Mouse (Mus musculus): ENCODE data around the gene Syn3. TPM values are rescaled to one million over a fixed set of nuclear protein-coding genes. Genes with fewer than 3 reads are reported as not detected.

The Syn3 gene
- polyA plus RNA-seq, 1 experiment: 2.6 TPM

- H3K36me3 ChIP-seq (ENCODE audit: control insufficient read depth, insufficient read depth, low read length, poor library complexity, severe bottlenecking): no peaks in the 10 kb centered on the region
- no peak overlapping the region for H3K4me3 ChIP-seq (ENCODE audit: low read depth, low read length)
- no peaks in the 10 kb centered on the region for H3K4me1 ChIP-seq (ENCODE audit: control insufficient read depth, insufficient read depth, low read length)
- no peak for TF ChIP-seq CTCF (IDR thresholded peaks at IDR 0.05; ENCODE audit: low read depth, low read length)
- TF ChIP-seq EP300 (IDR thresholded peaks at IDR 0.05; ENCODE audit: insufficient read depth, low read depth, low read length): no peak
- TF ChIP-seq POLR2A (IDR thresholded peaks at IDR 0.05; ENCODE audit: insufficient read depth, low read length): no peak
- no peak overlapping the region for H3K27ac ChIP-seq (ENCODE audit: insufficient read depth, low read length)
- no peaks in the 10 kb centered on the region for H3K9me3 ChIP-seq (replicated peaks; ENCODE audit: control insufficient read depth, insufficient read depth, low read length, poor library complexity, severe bottlenecking)
- no peaks in the 10 kb centered on the region for H3K27me3 ChIP-seq (ENCODE audit: control insufficient read depth, insufficient read depth, low read length, poor library complexity, severe bottlenecking)
- no peak overlapping the region for H3K9ac ChIP-seq (ENCODE audit: low read depth, poor library complexity, severe bottlenecking)
These were observed 81.9 kb downstream of the Syn3 start for GRCm38 (mm10) chr10:86416806-86417205.

- TF ChIP-seq CTCF (IDR thresholded peaks at IDR 0.05; ENCODE audit: low read depth, low read length): no peak
- no peak for TF ChIP-seq POLR2A (IDR thresholded peaks at IDR 0.05; ENCODE audit: insufficient read depth, low read length)
- no peak for TF ChIP-seq EP300 (IDR thresholded peaks at IDR 0.05; ENCODE audit: insufficient read depth, low read depth, low read length)
- no peaks in the 10 kb centered on the region; the same call in 1 of the 2 replicates for H3K27me3 ChIP-seq (ENCODE audit: control insufficient read depth, insufficient read depth, low read length, poor library complexity, severe bottlenecking)
- no peak overlapping the region for H3K9ac ChIP-seq (ENCODE audit: low read depth, poor library complexity, severe bottlenecking)
- no peaks in the 10 kb centered on the region for H3K4me1 ChIP-seq (ENCODE audit: control insufficient read depth, insufficient read depth, low read length)
- no peaks in the 10 kb centered on the region for H3K36me3 ChIP-seq (ENCODE audit: control insufficient read depth, insufficient read depth, low read length, poor library complexity, severe bottlenecking)
- no peaks in the 10 kb centered on the region for H3K9me3 ChIP-seq (replicated peaks; ENCODE audit: control insufficient read depth, insufficient read depth, low read length, poor library complexity, severe bottlenecking)
- H3K27ac ChIP-seq (ENCODE audit: insufficient read depth, low read length): no peak overlapping the region
- H3K4me3 ChIP-seq (ENCODE audit: low read depth, low read length): no peak overlapping the region
These were observed 87.8 kb downstream of the Syn3 start for GRCm38 (mm10) chr10:86410868-86411267.

DNA sequence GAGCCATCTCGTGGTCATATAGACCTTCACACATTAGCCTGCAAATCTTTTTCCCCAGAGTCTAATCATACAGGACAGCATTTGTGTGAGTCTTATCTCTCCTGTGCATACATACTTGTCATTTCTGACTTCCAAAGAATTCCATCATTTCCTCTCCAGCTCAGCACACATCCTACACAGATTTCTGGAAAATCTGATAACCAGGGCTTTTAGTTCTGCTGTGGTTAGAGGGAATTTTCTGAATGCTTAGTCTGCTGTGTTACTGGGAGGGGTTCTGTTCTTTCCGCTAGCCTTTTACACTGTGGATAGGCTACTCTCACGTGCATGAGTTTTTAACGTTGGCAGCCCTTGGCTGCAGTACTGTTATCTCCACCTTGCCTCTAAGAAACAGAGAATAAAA, 91.7 kb downstream of the Syn3 start:
- H3K27me3 ChIP-seq (ENCODE audit: control insufficient read depth, insufficient read depth, low read length, poor library complexity, severe bottlenecking): no peaks in the 10 kb centered on the region; the same call in 1 of the 2 replicates
- H3K27ac ChIP-seq (ENCODE audit: insufficient read depth, low read length): no peak overlapping the region
- TF ChIP-seq EP300 (IDR thresholded peaks at IDR 0.05; ENCODE audit: insufficient read depth, low read depth, low read length) (no peak), POLR2A (IDR thresholded peaks at IDR 0.05; ENCODE audit: insufficient read depth, low read length) (no peak), CTCF (IDR thresholded peaks at IDR 0.05; ENCODE audit: low read depth, low read length) (no peak)

GRCm38 (mm10) chr10:86398347-86398720, 100.4 kb downstream of the Syn3 start:
- TF ChIP-seq EP300 (IDR thresholded peaks at IDR 0.05; ENCODE audit: insufficient read depth, low read depth, low read length) (no peak), POLR2A (IDR thresholded peaks at IDR 0.05; ENCODE audit: insufficient read depth, low read length) (no peak), CTCF (IDR thresholded peaks at IDR 0.05; ENCODE audit: low read depth, low read length) (no peak)
- no peak overlapping the region for H3K27ac ChIP-seq (ENCODE audit: insufficient read depth, low read length)
- H3K27me3 ChIP-seq (ENCODE audit: control insufficient read depth, insufficient read depth, low read length, poor library complexity, severe bottlenecking): no peaks in the 10 kb centered on the region
- no peaks in the 10 kb centered on the region for H3K4me1 ChIP-seq (ENCODE audit: control insufficient read depth, insufficient read depth, low read length)
- no peaks in the 10 kb centered on the region for H3K9me3 ChIP-seq (replicated peaks; ENCODE audit: control insufficient read depth, insufficient read depth, low read length, poor library complexity, severe bottlenecking)
- H3K9ac ChIP-seq (ENCODE audit: low read depth, poor library complexity, severe bottlenecking): no peak overlapping the region
- H3K36me3 ChIP-seq (ENCODE audit: control insufficient read depth, insufficient read depth, low read length, poor library complexity, severe bottlenecking): no peaks in the 10 kb centered on the region
- no peak overlapping the region for H3K4me3 ChIP-seq (ENCODE audit: low read depth, low read length)

More for the DNA sequence above, 91.7 kb downstream of the Syn3 start:
- H3K9ac ChIP-seq (ENCODE audit: low read depth, poor library complexity, severe bottlenecking): no peak overlapping the region
- no peak overlapping the region for H3K4me3 ChIP-seq (ENCODE audit: low read depth, low read length)
- no peaks in the 10 kb centered on the region for H3K9me3 ChIP-seq (replicated peaks; ENCODE audit: control insufficient read depth, insufficient read depth, low read length, poor library complexity, severe bottlenecking)
- no peaks in the 10 kb centered on the region for H3K36me3 ChIP-seq (ENCODE audit: control insufficient read depth, insufficient read depth, low read length, poor library complexity, severe bottlenecking)
- no peaks in the 10 kb centered on the region for H3K4me1 ChIP-seq (ENCODE audit: control insufficient read depth, insufficient read depth, low read length)

DNA sequence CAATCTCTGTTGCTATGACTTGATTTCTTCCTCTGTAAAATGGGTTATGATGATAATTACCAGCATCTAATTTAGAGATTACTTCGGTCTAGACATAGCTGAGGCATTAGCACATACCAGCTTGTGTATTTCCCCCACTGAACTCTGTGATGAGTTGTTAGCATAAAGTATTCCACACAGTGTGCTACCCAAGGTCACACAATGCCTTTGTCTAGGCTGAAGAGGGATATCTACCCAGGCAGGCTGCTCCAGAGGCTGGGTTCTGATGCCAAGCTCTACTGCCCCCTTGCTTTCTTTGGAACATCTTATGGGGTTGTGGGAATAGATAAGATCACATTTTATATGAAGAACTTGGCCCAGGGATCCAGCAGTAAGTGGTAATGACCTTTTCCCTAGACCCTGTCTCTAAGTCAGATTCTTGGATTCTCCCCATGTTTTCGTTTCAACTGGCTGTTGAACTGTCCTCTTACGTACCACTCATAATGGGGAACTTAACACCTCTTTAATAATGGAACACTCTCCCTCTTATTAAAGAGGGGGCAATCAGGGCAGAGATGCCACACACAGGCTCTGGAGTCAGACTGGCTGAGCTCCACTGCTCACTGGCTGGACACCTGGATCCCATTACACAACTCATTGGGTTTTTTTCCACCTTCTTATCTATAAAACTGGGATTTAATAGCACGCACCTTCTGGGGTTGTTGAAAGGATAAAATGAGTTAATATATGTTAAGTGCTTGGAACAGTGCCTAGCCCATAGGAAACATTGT, 100.9 kb downstream of the Syn3 start:
- no peak overlapping the region for H3K9ac ChIP-seq (ENCODE audit: low read depth, poor library complexity, severe bottlenecking)
- H3K4me3 ChIP-seq (ENCODE audit: low read depth, low read length): no peak overlapping the region
- no peak overlapping the region for H3K27ac ChIP-seq (ENCODE audit: insufficient read depth, low read length)
- no peaks in the 10 kb centered on the region for H3K9me3 ChIP-seq (replicated peaks; ENCODE audit: control insufficient read depth, insufficient read depth, low read length, poor library complexity, severe bottlenecking)
- H3K27me3 ChIP-seq (ENCODE audit: control insufficient read depth, insufficient read depth, low read length, poor library complexity, severe bottlenecking): no peaks in the 10 kb centered on the region
- no peaks in the 10 kb centered on the region for H3K36me3 ChIP-seq (ENCODE audit: control insufficient read depth, insufficient read depth, low read length, poor library complexity, severe bottlenecking)
- TF ChIP-seq POLR2A (IDR thresholded peaks at IDR 0.05; ENCODE audit: insufficient read depth, low read length): no peak
- no peak for TF ChIP-seq CTCF (IDR thresholded peaks at IDR 0.05; ENCODE audit: low read depth, low read length)
- H3K4me1 ChIP-seq (ENCODE audit: control insufficient read depth, insufficient read depth, low read length): no peaks in the 10 kb centered on the region

DNA sequence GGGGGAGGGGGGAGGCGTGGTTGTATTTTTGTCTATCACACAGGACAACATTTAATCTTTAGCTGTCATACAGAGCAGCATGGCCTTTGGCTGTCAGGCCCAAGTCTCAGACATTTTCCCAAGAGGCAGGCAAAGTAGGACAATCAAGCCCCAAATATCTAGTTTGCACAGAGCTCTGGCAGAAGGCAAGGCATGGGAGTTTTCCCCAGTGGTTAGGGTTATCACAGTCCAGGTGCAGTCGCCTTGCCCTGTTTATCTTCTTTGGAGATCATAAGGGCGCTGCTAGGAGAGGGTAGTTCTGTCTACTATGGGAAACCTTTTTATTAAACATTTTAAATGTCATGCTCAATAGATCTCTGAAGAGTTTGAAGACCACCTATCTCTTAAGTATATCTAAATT, 106.3 kb downstream of the Syn3 start:
- TF ChIP-seq POLR2A (IDR thresholded peaks at IDR 0.05; ENCODE audit: insufficient read depth, low read length): no peak
- TF ChIP-seq CTCF (IDR thresholded peaks at IDR 0.05; ENCODE audit: low read depth, low read length): no peak
- H3K27ac ChIP-seq (ENCODE audit: insufficient read depth, low read length): no peak overlapping the region
- H3K9ac ChIP-seq (ENCODE audit: low read depth, poor library complexity, severe bottlenecking): no peak overlapping the region
- no peaks in the 10 kb centered on the region for H3K9me3 ChIP-seq (replicated peaks; ENCODE audit: control insufficient read depth, insufficient read depth, low read length, poor library complexity, severe bottlenecking)
- no peaks in the 10 kb centered on the region for H3K27me3 ChIP-seq (ENCODE audit: control insufficient read depth, insufficient read depth, low read length, poor library complexity, severe bottlenecking)
- H3K4me3 ChIP-seq (ENCODE audit: low read depth, low read length): no peak overlapping the region
- H3K36me3 ChIP-seq (ENCODE audit: control insufficient read depth, insufficient read depth, low read length, poor library complexity, severe bottlenecking): no peaks in the 10 kb centered on the region
- no peaks in the 10 kb centered on the region for H3K4me1 ChIP-seq (ENCODE audit: control insufficient read depth, insufficient read depth, low read length)

All from ES-Bruce4 (cell line).